Mouse (Mus musculus) forebrain, embryonic 14.5 days (tissue): ENCODE measurements around the gene Krba1. TPM values are rescaled to one million over a fixed set of nuclear protein-coding genes. Genes with fewer than 3 reads are reported as not detected.
A peak's percentile ranks its signal among the peaks of the same experiment; 100 is the strongest.

Experiments used
- ATAC-seq: fragments of 200-750 bp; cut with Nextera tagmentation; 2 replicates; pipeline ENCODE4 v1.8.0; 2017; ENCODE audit warnings: mild to moderate bottlenecking, moderate library complexity
- DNase-seq: peaks from one replicate; pipeline ENCODE4 v3.0.0-alpha.2; 2015; ENCODE audit warnings: low spot score
- H3K27ac ChIP-seq: fragments of 300-500 bp; sonication (generic); 2 replicates; pipeline ENCODE4 v1.5.1; 2014; ENCODE audit warnings: low read depth, mild to moderate bottlenecking, control low read depth, low read length, moderate library complexity
- H3K27me3 ChIP-seq: fragments of 300-500 bp; sonication (generic); replicated peaks from 2 replicates; pipeline ENCODE4 v1.6.1; 2014; ENCODE audit warnings: low read length, control low read depth, mixed read lengths; ENCODE audit not compliant: control insufficient read depth, insufficient read depth
- H3K36me3 ChIP-seq: fragments of 300-500 bp; sonication (generic); 2 replicates; pipeline ENCODE4 v1.6.1; 2014; ENCODE audit warnings: low read length, control low read depth; ENCODE audit not compliant: control insufficient read depth, insufficient read depth
- H3K4me1 ChIP-seq: fragments of 300-500 bp; sonication (generic); 2 replicates; pipeline ENCODE4 v1.6.1; 2014; ENCODE audit warnings: antibody characterized with exemption, low read length, control low read depth; ENCODE audit not compliant: control insufficient read depth, insufficient read depth
- H3K4me2 ChIP-seq: fragments of 300-500 bp; sonication (generic); 2 replicates; pipeline ENCODE4 v1.6.1; 2014; ENCODE audit warnings: mild to moderate bottlenecking, control low read depth, low read length
- H3K4me3 ChIP-seq: fragments of 300-500 bp; sonication (generic); 2 replicates; pipeline ENCODE4 v1.5.1; 2014; ENCODE audit warnings: low read depth, low read length, control low read depth
- H3K9ac ChIP-seq: fragments of 300-500 bp; sonication (generic); 2 replicates; pipeline ENCODE4 v1.6.1; 2014; ENCODE audit warnings: mild to moderate bottlenecking, low read length, control low read depth, moderate library complexity
- H3K9me3 ChIP-seq: fragments of 300-500 bp; sonication (generic); replicated peaks from 2 replicates; pipeline ENCODE4 v1.6.1; 2016; ENCODE audit warnings: low read length, control low read depth, mixed read lengths; ENCODE audit not compliant: control insufficient read depth
- WGBS: fragments of 180-500 bp; shearing (Covaris S2); extraction: QIAGEN DNeasy Blood & Tissue Kit; methylation state at CpG from one replicate; pipeline ENCODE4 v1.1.7; 2014; 5-methylcytosine and 5-hydroxymethylcytosine counted together
- polyA plus RNA-seq: library from polyadenylated mRNA; unstranded; fragments of >200 nt; fragmentation: Nextera tagmentation; extraction: Ambion mirVana; gene quantifications from 2 replicates; pipeline ENCODE4 v1.2.1, GENCODE M21; 2014

Gene Krba1
- polyA plus RNA-seq, 1 experiment from 2014 or later, result 17.1 TPM

DNA sequence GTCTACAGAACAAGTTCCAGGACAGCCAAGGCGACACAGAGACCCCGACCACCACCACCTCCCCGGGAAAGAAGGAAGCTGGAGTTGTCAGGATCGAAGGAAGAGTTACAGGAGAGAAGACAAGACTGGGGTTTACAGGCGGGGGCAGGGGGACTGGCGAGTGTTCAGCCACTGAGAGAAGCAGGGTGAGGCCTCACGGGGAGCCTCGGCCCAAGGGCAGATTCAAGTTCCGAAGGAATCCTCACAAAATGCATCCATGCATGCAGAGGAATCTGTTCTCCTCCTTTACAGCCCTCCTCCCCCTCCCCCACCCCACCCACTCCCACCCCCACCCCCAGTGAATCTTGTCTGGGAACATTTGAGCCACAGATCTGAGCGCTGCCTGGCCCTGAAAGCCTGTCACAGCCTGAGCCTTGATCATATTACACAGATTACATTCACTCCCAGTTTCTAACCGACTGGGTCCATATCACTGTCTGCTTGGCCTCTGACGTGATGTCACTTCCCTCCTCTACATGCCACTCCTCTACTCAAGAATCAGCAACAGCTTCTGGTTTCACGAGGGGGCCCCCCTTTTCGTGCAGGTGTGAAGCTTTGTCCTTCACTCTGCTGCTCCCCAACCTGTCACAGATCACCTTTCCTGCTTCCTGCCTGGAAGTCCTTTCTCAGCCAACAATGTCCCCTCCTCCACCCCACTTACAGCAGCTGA, 45.1 kb downstream of the Krba1 start:
- no peak for ATAC-seq
- no peak overlapping the region for H3K9ac ChIP-seq
- H3K4me1 ChIP-seq, result peaks cover 12% of the 10 kb centered on the region; the same call in 1 of the 2 replicates
- H3K27me3 ChIP-seq, result peaks cover 12% of the 10 kb centered on the region; the same call in 1 of the 2 replicates
- WGBS, result 44% methylated on average over 14 of the region's 14 CpGs
- no peaks in the 10 kb centered on the region for H3K9me3 ChIP-seq
- H3K4me3 ChIP-seq, result no peak overlapping the region
- H3K27ac ChIP-seq, result no peak overlapping the region
- no peak overlapping the region for H3K4me2 ChIP-seq
- no peak for DNase-seq
- H3K36me3 ChIP-seq, result peaks cover 39% of the 10 kb centered on the region

DNA sequence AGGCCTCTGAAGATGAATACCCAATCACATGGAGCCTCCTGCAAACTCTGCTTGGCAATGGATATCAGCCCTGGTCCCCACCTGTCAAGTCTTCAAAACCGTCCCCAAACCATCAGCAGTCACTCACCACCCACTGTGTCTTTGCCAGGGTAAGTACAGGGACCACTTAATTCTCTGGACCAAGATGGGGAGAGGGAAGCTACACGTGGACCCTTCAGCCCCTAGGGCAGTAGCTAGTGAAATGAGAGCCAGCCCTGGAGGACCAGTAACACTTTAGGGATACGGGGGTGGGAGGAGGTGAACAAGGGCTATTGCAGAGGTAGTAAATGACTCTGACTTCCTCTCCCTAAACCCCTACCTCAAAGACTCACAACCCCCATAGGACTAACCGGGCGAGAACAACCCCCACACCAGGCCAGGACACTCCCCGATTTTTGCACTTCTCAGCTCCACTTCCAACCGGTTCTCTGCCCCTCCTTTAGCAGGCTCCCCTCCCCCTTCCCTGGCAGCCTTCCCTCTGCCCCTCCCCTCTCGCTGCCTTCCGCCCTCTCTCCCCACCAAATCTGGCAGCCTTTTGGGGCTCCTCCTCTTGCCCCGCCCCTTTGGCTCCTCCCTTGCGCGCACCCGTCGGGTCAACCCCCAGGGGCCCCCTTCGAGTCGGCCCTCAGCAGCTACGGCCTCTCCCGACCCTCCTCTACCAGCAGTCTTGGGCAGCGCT, 48.4 kb downstream of the Krba1 start:
- peak overlapping the region; percentile 84 for H3K9ac ChIP-seq
- peak overlapping the region; percentile 81 for H3K4me3 ChIP-seq
- peak overlapping the region; percentile 77 for H3K27ac ChIP-seq
- peak; percentile 84 for ATAC-seq
- under 1% methylated on average over 19 of the region's 19 CpGs for WGBS
- no peaks in the 10 kb centered on the region for H3K27me3 ChIP-seq
- DNase-seq, result peak; percentile 95
- H3K9me3 ChIP-seq, result no peaks in the 10 kb centered on the region
- H3K36me3 ChIP-seq, result peaks cover 25% of the 10 kb centered on the region
- peaks cover 12% of the 10 kb centered on the region; the same call in 1 of the 2 replicates for H3K4me1 ChIP-seq
- peak overlapping the region; percentile 91 for H3K4me2 ChIP-seq

DNA sequence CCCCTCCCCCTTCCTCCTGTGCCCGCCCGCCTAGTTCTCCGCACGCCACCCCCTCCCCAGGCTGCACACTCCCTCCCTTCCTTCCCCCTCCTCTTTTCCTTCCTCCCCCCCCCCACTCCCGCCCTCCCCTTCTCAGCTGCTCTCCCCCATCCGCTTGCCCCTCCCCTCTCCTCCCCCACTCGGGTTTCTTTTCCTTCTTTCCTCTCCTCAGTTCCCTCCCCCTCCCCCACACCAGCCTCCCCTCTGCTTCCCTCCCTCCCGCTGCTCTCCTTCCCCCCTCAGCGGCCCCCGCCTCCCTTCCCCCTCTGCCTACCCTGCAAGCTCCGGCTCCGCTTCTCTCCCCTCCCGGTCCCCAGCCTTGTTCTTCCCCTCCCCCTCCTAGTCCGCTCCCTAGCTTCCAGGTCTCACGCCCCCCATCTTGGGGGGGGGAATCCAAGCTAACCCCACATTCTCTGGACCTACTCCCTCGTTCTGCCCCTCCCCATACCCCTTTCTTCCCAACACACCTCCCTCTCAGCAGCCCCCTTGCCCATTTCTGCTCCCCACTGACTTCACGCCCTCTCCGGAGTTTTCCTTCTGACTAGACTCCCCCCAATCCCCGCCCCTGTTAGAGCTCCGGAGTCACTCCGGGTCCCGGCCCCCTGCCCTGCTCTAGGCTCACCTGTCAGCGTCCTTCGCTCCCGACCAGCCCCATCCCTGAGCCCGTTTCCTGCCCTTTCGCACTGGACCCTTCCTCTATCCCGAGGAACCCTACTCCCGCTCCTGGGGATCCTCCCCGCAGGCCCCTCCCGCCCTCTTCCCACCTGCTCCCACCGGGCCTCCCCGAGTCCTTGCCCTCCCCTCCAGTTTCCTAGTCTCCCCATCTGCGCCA, 49.2 kb downstream of the Krba1 start:
- H3K4me2 ChIP-seq, result peak overlapping the region; percentile 91
- under 1% methylated on average over 34 of the region's 34 CpGs for WGBS
- H3K4me3 ChIP-seq, result peak overlapping the region; percentile 81
- ATAC-seq (peak; percentile 78), DNase-seq (peak; percentile 96)
- H3K9me3 ChIP-seq, result no peaks in the 10 kb centered on the region
- peak overlapping the region; percentile 82 for H3K27ac ChIP-seq
- peaks cover 20% of the 10 kb centered on the region for H3K36me3 ChIP-seq
- H3K4me1 ChIP-seq, result peaks cover 7% of the 10 kb centered on the region; the same call in 1 of the 2 replicates
- H3K9ac ChIP-seq, result peak overlapping the region; percentile 84
- H3K27me3 ChIP-seq, result no peaks in the 10 kb centered on the region

DNA sequence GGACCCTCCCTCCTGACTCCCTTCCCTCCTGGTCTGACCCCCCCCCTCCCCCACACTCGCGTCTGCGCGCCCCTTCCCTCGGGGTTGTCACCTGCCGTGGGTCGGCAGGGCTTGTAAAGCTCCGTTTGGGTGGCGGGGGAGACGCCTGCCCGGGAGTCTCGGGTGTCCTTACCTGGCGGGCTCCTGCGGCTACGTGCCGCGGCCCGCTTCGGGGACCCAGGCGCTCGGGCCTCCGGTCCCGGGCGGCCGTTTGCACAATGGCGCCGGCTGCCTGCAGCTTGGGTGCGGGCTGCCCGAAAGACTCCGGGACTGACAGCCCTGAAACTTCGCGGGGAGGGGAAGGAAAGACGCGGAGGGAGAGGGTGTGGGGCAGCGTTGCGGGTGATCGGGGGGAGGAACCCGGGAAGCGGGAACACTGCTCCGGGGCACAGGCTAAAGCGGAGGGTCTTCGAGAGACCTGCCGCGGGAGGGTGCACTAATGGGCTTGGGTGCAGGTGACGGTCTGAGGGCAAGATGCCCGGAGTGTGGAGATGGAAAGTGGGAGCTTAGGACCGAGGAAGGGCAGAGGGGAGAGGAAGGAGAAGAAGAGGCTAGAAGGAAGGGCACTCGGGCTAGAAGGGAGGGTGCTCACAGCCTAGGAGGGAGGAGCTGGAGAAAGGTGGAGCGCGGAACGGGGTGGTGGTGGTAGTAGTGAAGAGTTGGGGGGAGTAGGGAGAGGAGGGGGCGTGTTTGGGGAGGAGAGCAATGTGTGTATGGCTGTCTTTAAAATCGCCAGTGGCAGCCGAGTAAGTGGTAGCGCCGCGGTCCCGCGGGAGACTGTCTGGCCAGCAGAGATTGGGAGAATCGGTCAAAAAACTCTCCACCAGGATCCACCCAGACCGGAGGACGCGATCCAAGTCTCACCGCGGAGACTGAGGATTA, 50.1 kb downstream of the Krba1 start, which contains the start of gene Zfp467:
TSS of gene Zfp467 (minus strand) at position 645 of the 921 bp plus-strand sequence.
- Histone ChIP-seq H3K36me3 (peaks cover 20% of the 10 kb centered on the region), H3K9ac (peak within 1 kb of the TSS; percentile 84), H3K9me3 (no peaks in the 10 kb centered on the region), H3K27ac (peak within 1 kb of the TSS; percentile 82), H3K4me3 (peak within 1 kb of the TSS; percentile 81), H3K27me3 (no peaks in the 10 kb centered on the region), H3K4me2 (peak within 1 kb of the TSS; percentile 91), H3K4me1 (peaks cover 6% of the 10 kb centered on the region; the same call in 1 of the 2 replicates)
- ATAC-seq (peak; percentile 27), DNase-seq (peak; percentile 56)
- WGBS, result under 1% methylated on average over 65 of the region's 65 CpGs

DNA sequence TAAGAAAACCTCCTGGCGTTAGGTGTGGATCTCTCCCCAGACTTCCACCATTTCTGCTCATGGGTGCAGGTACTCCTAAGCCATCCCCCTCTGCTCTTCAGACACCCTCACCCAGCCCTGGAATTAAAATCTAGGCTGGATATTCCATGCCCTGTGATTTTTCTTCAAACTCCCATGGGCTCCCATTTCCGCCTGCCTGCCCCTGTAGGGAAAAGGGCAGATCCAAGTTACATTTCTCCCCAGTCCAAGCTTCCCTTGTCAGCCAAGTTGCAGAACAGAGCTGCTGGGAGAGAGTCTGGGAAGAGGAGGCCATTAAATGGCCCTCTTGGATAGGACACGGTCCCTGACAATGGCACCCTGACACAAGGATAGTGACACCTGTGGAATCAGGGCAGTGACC, 50.9 kb downstream of the Krba1 start:
- peaks cover 14% of the 10 kb centered on the region for H3K36me3 ChIP-seq
- DNase-seq (no peak), ATAC-seq (no peak)
- peak overlapping the region; percentile 82; the same call in 1 of the 2 replicates for H3K27ac ChIP-seq
- no peaks in the 10 kb centered on the region for H3K9me3 ChIP-seq
- WGBS, result 74% methylated on average over 2 of the region's 3 CpGs
- peak overlapping the region; percentile 81 for H3K4me3 ChIP-seq
- H3K4me1 ChIP-seq, result peaks cover 6% of the 10 kb centered on the region; the same call in 1 of the 2 replicates
- no peaks in the 10 kb centered on the region for H3K27me3 ChIP-seq
- H3K9ac ChIP-seq, result peak overlapping the region; percentile 84
- H3K4me2 ChIP-seq, result peak overlapping the region; percentile 91

DNA sequence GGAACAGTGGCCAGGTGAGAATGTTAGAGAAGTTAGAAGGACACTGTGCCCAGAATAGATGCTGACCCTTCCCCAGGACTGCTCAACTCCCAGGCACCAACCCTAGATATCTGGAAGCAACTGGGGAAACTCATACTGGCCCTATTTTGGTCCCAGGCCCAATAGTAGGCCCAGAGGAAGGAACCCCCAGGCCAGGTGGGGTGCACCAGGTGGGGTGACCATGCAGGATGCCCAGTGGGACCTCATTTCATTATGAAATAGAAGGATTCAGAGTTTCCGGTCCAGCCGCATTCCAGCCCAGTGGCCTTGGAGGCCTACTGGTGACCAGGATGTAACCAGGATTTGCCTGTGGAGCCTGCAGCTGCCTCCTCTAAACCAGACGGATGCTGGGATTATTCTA, 51.5 kb downstream of the Krba1 start:
- Histone ChIP-seq H3K4me3 (no peak overlapping the region), H3K36me3 (peaks cover 7% of the 10 kb centered on the region), H3K27me3 (no peaks in the 10 kb centered on the region), H3K4me1 (peaks cover 6% of the 10 kb centered on the region; the same call in 1 of the 2 replicates), H3K27ac (no peak overlapping the region), H3K9me3 (no peaks in the 10 kb centered on the region), H3K9ac (no peak overlapping the region), H3K4me2 (no peak overlapping the region)
- WGBS, result 81% methylated on average over 3 of the region's 3 CpGs
- DNase-seq (no peak), ATAC-seq (no peak)

DNA sequence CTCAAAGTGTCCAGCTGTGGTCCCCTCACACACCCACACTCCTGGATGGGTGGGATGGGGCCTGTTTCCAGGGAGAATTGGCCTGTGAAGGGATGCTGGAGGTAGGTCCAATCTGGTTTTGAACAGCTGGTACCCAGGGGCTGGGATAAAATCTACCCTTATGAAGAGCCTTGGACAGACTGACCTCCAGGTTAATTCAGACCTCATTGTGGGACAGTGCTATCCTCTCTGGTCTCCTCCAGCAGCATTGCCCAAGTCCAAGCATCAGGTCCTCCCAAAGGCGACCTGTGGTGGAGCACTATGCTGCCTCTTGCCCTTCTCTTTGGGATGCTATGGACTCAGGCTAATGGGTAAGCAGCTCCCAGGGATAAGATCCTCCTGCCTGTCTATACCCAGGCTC, 52.5 kb downstream of the Krba1 start, which contains the start of gene Sspo:
TSS of gene Sspo (plus strand) at position 301 of the 400 bp plus-strand sequence.
- DNase-seq, result no peak
- 77% methylated on average over 1 of the region's 1 CpGs for WGBS

More for the DNA sequence above, 52.5 kb downstream of the Krba1 start, which contains the start of gene Sspo:
- no peak within 1 kb of the TSS for H3K9ac ChIP-seq
- H3K9me3 ChIP-seq, result no peaks in the 10 kb centered on the region
- no peak within 1 kb of the TSS for H3K4me3 ChIP-seq
- H3K4me2 ChIP-seq, result no peak within 1 kb of the TSS
- ATAC-seq, result no peak
- H3K4me1 ChIP-seq, result peaks cover 6% of the 10 kb centered on the region; the same call in 1 of the 2 replicates
- H3K36me3 ChIP-seq, result no peaks in the 10 kb centered on the region
- no peaks in the 10 kb centered on the region for H3K27me3 ChIP-seq
- H3K27ac ChIP-seq, result no peak within 1 kb of the TSS
